16 mouse cellular contexts compared by ENCODE assay signal in the genomic region with DNA sequence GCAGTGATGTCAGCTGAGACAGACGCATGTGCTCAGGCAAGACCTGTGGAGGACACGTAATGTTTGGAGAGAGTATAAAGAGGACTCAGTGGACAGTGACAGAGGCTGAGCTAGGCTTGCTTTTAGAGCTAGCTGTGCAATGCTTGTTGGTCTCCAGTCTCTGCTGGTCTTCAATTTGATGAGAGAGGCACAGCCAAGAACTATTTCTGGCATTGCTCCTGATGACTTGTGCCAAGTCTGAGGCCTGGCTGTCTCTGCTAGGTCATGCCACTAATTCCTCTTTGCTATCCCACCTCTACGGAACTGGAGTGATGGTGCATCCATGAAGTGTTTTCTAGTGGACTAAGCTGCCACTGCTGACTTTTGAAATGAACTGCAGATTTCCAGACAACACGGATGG.
DNase-seq lines count a peak whose midpoint lies in the region; ATAC-seq and TF ChIP-seq lines count a peak whose summit lies in the region.
"Had no signal": no experiment of that assay in that cellular context is flagged by ENCODE, and none has a peak within 500 bp of the region (broad histone marks: within the 10 kb centered on the region; RNA-seq: fewer than 3 reads in every experiment).

No protein-coding gene starts in this region.

- no peak for TF ChIP-seq CTCF in midbrain, postnatal 0 days (IDR thresholded peaks at IDR 0.05)
- no peak for TF ChIP-seq CTCF in intestine, postnatal 0 days (IDR thresholded peaks at IDR 0.05; ENCODE audit: low read depth)

- H3K27ac ChIP-seq in heart, embryonic 11.5 days (ENCODE audit: low read depth, low read length): no peak overlapping the region
- H3K27ac ChIP-seq in midbrain, postnatal 0 days (ENCODE audit: low read depth, low read length): no peak overlapping the region
- H3K27ac ChIP-seq in midbrain, embryonic 16.5 days (ENCODE audit: low read length): no peak overlapping the region
- H3K27ac ChIP-seq in intestine, postnatal 0 days (ENCODE audit: low read depth, low read length): no peak overlapping the region
- H3K27ac ChIP-seq: forebrain, embryonic 12.5 days; heart, embryonic 15.5 days; hindbrain, embryonic 15.5 days; limb, embryonic 13.5 days; liver, embryonic 15.5 days; stomach, embryonic 15.5 days had no signal

- 65% methylated on average over 4 of the region's 4 CpGs for WGBS in heart, embryonic 11.5 days (ENCODE audit: insufficient replicate concordance)
- 77% methylated on average over 4 of the region's 4 CpGs for WGBS in midbrain, postnatal 0 days
- 81% methylated on average over 4 of the region's 4 CpGs for WGBS in midbrain, embryonic 16.5 days
- WGBS in intestine, postnatal 0 days: 68% methylated on average over 4 of the region's 4 CpGs

- no peaks in the 10 kb centered on the region for H3K36me3 ChIP-seq in heart, embryonic 11.5 days (ENCODE audit: control insufficient read depth, insufficient read depth, low read length)
- H3K36me3 ChIP-seq in midbrain, postnatal 0 days (ENCODE audit: insufficient read depth, low read length): no peaks in the 10 kb centered on the region
- no peaks in the 10 kb centered on the region for H3K36me3 ChIP-seq in midbrain, embryonic 16.5 days (ENCODE audit: control insufficient read depth, insufficient read depth, low read length)
- H3K36me3 ChIP-seq in intestine, postnatal 0 days (ENCODE audit: control insufficient read depth, insufficient read depth): no peaks in the 10 kb centered on the region
- H3K36me3 ChIP-seq: forebrain, embryonic 12.5 days; heart, embryonic 15.5 days; hindbrain, embryonic 15.5 days; limb, embryonic 13.5 days; liver, embryonic 15.5 days; stomach, embryonic 15.5 days had no signal

- DNase-seq in heart, postnatal 4 days: peak; percentile 17
- DNase-seq in midbrain, postnatal 0 days (ENCODE audit: low spot score): peak; percentile 38
- DNase-seq in cerebellum, adult 9-11 months: peak; percentile 82
- DNase-seq in retina, embryonic 14.5 days (ENCODE audit: low spot score): no peak
- DNase-seq: adrenal gland, postnatal 36 days; kidney, postnatal 4 days; thymus, adult 2 months had no signal

- ATAC-seq in heart, embryonic 11.5 days (replicated peaks; ENCODE audit: insufficient number of reproducible peaks, low FRiP score, low TSS enrichment): no peak
- no peak for ATAC-seq in midbrain, postnatal 0 days (ENCODE audit: low FRiP score)
- ATAC-seq in midbrain, embryonic 16.5 days: no peak
- ATAC-seq in intestine, postnatal 0 days: no peak

- H3K27me3 ChIP-seq in heart, embryonic 11.5 days (ENCODE audit: control insufficient read depth, insufficient read depth, low read length): no peaks in the 10 kb centered on the region
- H3K27me3 ChIP-seq in midbrain, postnatal 0 days (ENCODE audit: insufficient read depth, low read length): no peaks in the 10 kb centered on the region
- H3K27me3 ChIP-seq in midbrain, embryonic 16.5 days (ENCODE audit: control insufficient read depth, insufficient read depth, low read depth, low read length): no peaks in the 10 kb centered on the region
- H3K27me3 ChIP-seq in intestine, postnatal 0 days (replicated peaks; ENCODE audit: control insufficient read depth, insufficient read depth, low read length): no peaks in the 10 kb centered on the region
- H3K27me3 ChIP-seq: forebrain, embryonic 12.5 days; heart, embryonic 15.5 days; hindbrain, embryonic 15.5 days; limb, embryonic 13.5 days; liver, embryonic 15.5 days; stomach, embryonic 15.5 days had no signal

- no peaks in the 10 kb centered on the region for H3K4me1 ChIP-seq in heart, embryonic 11.5 days (ENCODE audit: control insufficient read depth, insufficient read depth, low read length)
- no peaks in the 10 kb centered on the region for H3K4me1 ChIP-seq in midbrain, postnatal 0 days (ENCODE audit: insufficient read depth, low read length)
- H3K4me1 ChIP-seq in midbrain, embryonic 16.5 days (ENCODE audit: control insufficient read depth, insufficient read depth, low read length): no peaks in the 10 kb centered on the region
- H3K4me1 ChIP-seq in intestine, postnatal 0 days (replicated peaks; ENCODE audit: control insufficient read depth, insufficient read depth, low read length): no peaks in the 10 kb centered on the region
- H3K4me1 ChIP-seq: forebrain, embryonic 12.5 days; hindbrain, embryonic 15.5 days; liver, embryonic 15.5 days; stomach, embryonic 15.5 days had no signal

- H3K4me3 ChIP-seq in heart, embryonic 11.5 days (ENCODE audit: low read depth, low read length): no peak overlapping the region
- no peak overlapping the region for H3K4me3 ChIP-seq in midbrain, postnatal 0 days (ENCODE audit: low read depth, low read length)
- no peak overlapping the region for H3K4me3 ChIP-seq in midbrain, embryonic 16.5 days (ENCODE audit: low read depth, low read length)
- H3K4me3 ChIP-seq in intestine, postnatal 0 days (ENCODE audit: low read depth, low read length): no peak overlapping the region
- H3K4me3 ChIP-seq: forebrain, embryonic 12.5 days; heart, embryonic 15.5 days; hindbrain, embryonic 15.5 days; limb, embryonic 13.5 days; liver, embryonic 15.5 days; stomach, embryonic 15.5 days had no signal

- no peak overlapping the region for H3K9ac ChIP-seq in heart, embryonic 11.5 days (ENCODE audit: low read depth, low read length)
- no peak overlapping the region for H3K9ac ChIP-seq in midbrain, postnatal 0 days (replicated peaks; ENCODE audit: low read length, poor library complexity, severe bottlenecking)
- H3K9ac ChIP-seq in midbrain, embryonic 16.5 days (ENCODE audit: low read depth, low read length): no peak overlapping the region
- no peak overlapping the region for H3K9ac ChIP-seq in intestine, postnatal 0 days (ENCODE audit: low read depth, low read length)
- H3K9ac ChIP-seq: forebrain, embryonic 12.5 days; heart, embryonic 15.5 days; hindbrain, embryonic 15.5 days; limb, embryonic 13.5 days; liver, embryonic 15.5 days; stomach, embryonic 15.5 days had no signal

- no peaks in the 10 kb centered on the region for H3K9me3 ChIP-seq in heart, embryonic 11.5 days (replicated peaks; ENCODE audit: control insufficient read depth, low read length)
- H3K9me3 ChIP-seq in midbrain, postnatal 0 days (ENCODE audit: low read length): no peaks in the 10 kb centered on the region
- H3K9me3 ChIP-seq in midbrain, embryonic 16.5 days (replicated peaks; ENCODE audit: control insufficient read depth, low read length, poor library complexity, severe bottlenecking): no peaks in the 10 kb centered on the region
- H3K9me3 ChIP-seq in intestine, postnatal 0 days (ENCODE audit: control insufficient read depth): no peaks in the 10 kb centered on the region
- H3K9me3 ChIP-seq: forebrain, embryonic 12.5 days; heart, embryonic 15.5 days; hindbrain, embryonic 15.5 days; limb, embryonic 13.5 days; liver, embryonic 15.5 days; stomach, embryonic 15.5 days had no signal

- no peak overlapping the region for H3K4me2 ChIP-seq in heart, embryonic 11.5 days
- no peak overlapping the region for H3K4me2 ChIP-seq in midbrain, postnatal 0 days (ENCODE audit: low read depth, low read length, poor library complexity, severe bottlenecking)
- no peak overlapping the region for H3K4me2 ChIP-seq in midbrain, embryonic 16.5 days (ENCODE audit: low read length)
- H3K4me2 ChIP-seq in intestine, postnatal 0 days (replicated peaks; ENCODE audit: low read depth): no peak overlapping the region
- H3K4me2 ChIP-seq: forebrain, embryonic 12.5 days; heart, embryonic 15.5 days; hindbrain, embryonic 15.5 days; limb, embryonic 13.5 days; liver, embryonic 15.5 days; stomach, embryonic 15.5 days had no signal
